22 mouse cellular contexts compared by ENCODE assay signal in the genomic region with DNA sequence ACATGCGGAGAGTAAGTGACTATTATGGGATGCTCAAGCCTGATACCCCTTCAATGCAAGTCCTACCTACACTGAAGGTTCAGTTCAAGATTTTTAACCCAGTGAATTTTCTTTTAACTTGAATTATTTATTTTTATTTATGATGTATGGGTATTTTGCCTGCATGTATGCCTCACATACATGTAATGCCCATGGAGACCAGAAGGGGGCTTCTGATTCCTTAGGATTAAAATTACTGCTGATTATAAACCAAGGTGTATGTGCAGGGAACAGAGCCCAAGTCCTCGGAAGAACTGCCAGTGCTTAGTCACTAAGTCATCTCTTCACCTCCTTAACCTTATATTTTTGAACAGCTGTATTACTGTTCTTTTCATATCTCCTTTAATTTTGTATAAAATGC.
DNase-seq lines count a peak whose midpoint lies in the region; ATAC-seq and TF ChIP-seq lines count a peak whose summit lies in the region.
"Had no signal": no experiment of that assay in that cellular context is flagged by ENCODE, and none has a peak within 500 bp of the region (broad histone marks: within the 10 kb centered on the region; RNA-seq: fewer than 3 reads in every experiment).

No protein-coding gene starts in this region.

- intact Hi-C loops in heart, adult 2 months (cut with DNase I) = no loop called here

- TF ChIP-seq POLR2A in heart, adult 2 months (IDR thresholded peaks at IDR 0.05; ENCODE audit: insufficient read depth, low read depth, low read length) = no peak
- no peak for TF ChIP-seq POLR2A in lung, adult 2 months (IDR thresholded peaks at IDR 0.05; ENCODE audit: borderline replicate concordance, extremely low read depth, low read depth, low read length)
- TF ChIP-seq POLR2A in MEL (IDR thresholded peaks at IDR 0.05; ENCODE audit: control insufficient read depth in 1 of 2, insufficient read depth in 1 of 2, low read depth in 1 of 2, low read length in 2 of 2, poor library complexity in 1 of 2) = no peak

- TF ChIP-seq CTCF in heart, adult 2 months (IDR thresholded peaks at IDR 0.05) = peak; percentile 50
- TF ChIP-seq CTCF in lung, adult 2 months (IDR thresholded peaks at IDR 0.05; ENCODE audit: insufficient read depth, low read length) = no peak
- TF ChIP-seq CTCF in MEL (IDR thresholded peaks at IDR 0.05 in 2 of 3, conservative IDR thresholded peaks at IDR 0.05 in 1 of 3; ENCODE audit: control insufficient read depth in 1 of 3, insufficient read depth in 1 of 3, low read depth in 2 of 3, low read length in 3 of 3, poor library complexity in 1 of 3, severe bottlenecking in 1 of 3) = peak in 2 of 3 experiments; percentile 52 to 59; a peak in 4 of 6 replicates

- H3K79me2 ChIP-seq in heart, adult 2 months (replicated peaks; ENCODE audit: control insufficient read depth, insufficient read depth, low read length) = no peaks in the 10 kb centered on the region
- H3K79me2 ChIP-seq in MEL (ENCODE audit: control insufficient read depth, insufficient read depth, low read length, poor library complexity) = no peaks in the 10 kb centered on the region

- ATAC-seq in erythroid progenitor cell, adult 5-6 weeks (replicated peaks; ENCODE audit: low FRiP score, poor library complexity, severe bottlenecking) = no peak
- ATAC-seq: forebrain, embryonic 16.5 days; intestine, embryonic 16.5 days had no signal

- no peak for DNase-seq in heart, adult 2 months
- DNase-seq in heart, adult 18-20 months = no peak
- peak; percentile 26 for DNase-seq in lung, postnatal 36 days
- DNase-seq in lung, adult 2 months = no peak
- DNase-seq in MEL (ENCODE audit: low read depth, low spot score) = peak; percentile 49
- DNase-seq in induced T-regulatory cell, adult 2 months (ENCODE audit: low read depth) = peak; percentile 33
- no peak for DNase-seq in T-cell, adult 2 months (ENCODE audit: low spot score)
- DNase-seq: adrenal gland, adult 8-10 months; cerebellum, adult 9-11 months; layer of hippocampus, postnatal 36 days; lung, embryonic 14.5 days; right cerebral cortex, adult 18-20 months had no signal

- H3K9ac ChIP-seq in heart, adult 2 months (ENCODE audit: low read depth, low read length) = no peak overlapping the region
- H3K9ac ChIP-seq in MEL (ENCODE audit: control insufficient read depth, low read depth, low read length, poor library complexity, severe bottlenecking) = no peak overlapping the region
- H3K9ac ChIP-seq: embryonic facial prominence, embryonic 13.5 days; heart, embryonic 13.5 days; hindbrain, embryonic 13.5 days; kidney, embryonic 15.5 days; limb, embryonic 15.5 days; lung, embryonic 14.5 days; midbrain, embryonic 12.5 days; neural tube, embryonic 12.5 days had no signal

- H3K9me3 ChIP-seq in MEL (replicated peaks; ENCODE audit: insufficient read depth, low read length) = no peaks in the 10 kb centered on the region
- H3K9me3 ChIP-seq: embryonic facial prominence, embryonic 13.5 days; hindbrain, embryonic 13.5 days; kidney, embryonic 15.5 days; limb, embryonic 15.5 days; midbrain, embryonic 12.5 days; neural tube, embryonic 12.5 days had no signal

- no peaks in the 10 kb centered on the region for H3K36me3 ChIP-seq in heart, adult 2 months (ENCODE audit: control insufficient read depth, insufficient read depth, low read length)
- no peaks in the 10 kb centered on the region for H3K36me3 ChIP-seq in MEL (ENCODE audit: control insufficient read depth in 1 of 2, insufficient read depth in 2 of 2, low read length in 2 of 2)
- H3K36me3 ChIP-seq: embryonic facial prominence, embryonic 13.5 days; heart, embryonic 13.5 days; hindbrain, embryonic 13.5 days; kidney, embryonic 15.5 days; limb, embryonic 15.5 days; midbrain, embryonic 12.5 days; neural tube, embryonic 12.5 days had no signal

- peak; percentile 65 for TF ChIP-seq RAD21 in MEL (IDR thresholded peaks at IDR 0.05; ENCODE audit: low read depth, low read length)

- H3K27ac ChIP-seq in heart, adult 2 months = no peak overlapping the region
- no peak overlapping the region for H3K27ac ChIP-seq in MEL (ENCODE audit: control insufficient read depth, low read depth, low read length)
- H3K27ac ChIP-seq: embryonic facial prominence, embryonic 13.5 days; heart, embryonic 13.5 days; hindbrain, embryonic 13.5 days; kidney, embryonic 15.5 days; limb, embryonic 15.5 days; midbrain, embryonic 12.5 days; neural tube, embryonic 12.5 days had no signal

- no peak for TF ChIP-seq EP300 in heart, adult 2 months (IDR thresholded peaks at IDR 0.05; ENCODE audit: insufficient read depth, low read depth, low read length)
- no peak for TF ChIP-seq EP300 in MEL (IDR thresholded peaks at IDR 0.05; ENCODE audit: low read depth in 1 of 2, low read length in 2 of 2)

- no peaks in the 10 kb centered on the region for H3K27me3 ChIP-seq in heart, adult 2 months (ENCODE audit: control insufficient read depth, insufficient read depth, low read length)
- H3K27me3 ChIP-seq in MEL (ENCODE audit: control insufficient read depth in 1 of 2, insufficient read depth in 2 of 2, low read length in 2 of 2) = no peaks in the 10 kb centered on the region
- H3K27me3 ChIP-seq: embryonic facial prominence, embryonic 13.5 days; heart, embryonic 13.5 days; hindbrain, embryonic 13.5 days; kidney, embryonic 15.5 days; limb, embryonic 15.5 days; midbrain, embryonic 12.5 days; neural tube, embryonic 12.5 days had no signal

- H3K4me3 ChIP-seq in heart, adult 2 months = no peak overlapping the region
- no peak overlapping the region for H3K4me3 ChIP-seq in lung, adult 2 months (replicated peaks; ENCODE audit: extremely low read depth, low read depth, low read length)
- H3K4me3 ChIP-seq in MEL (ENCODE audit: control insufficient read depth in 1 of 2, insufficient read depth in 1 of 2, low read depth in 2 of 2, low read length in 2 of 2) = no peak overlapping the region
- H3K4me3 ChIP-seq: embryonic facial prominence, embryonic 13.5 days; heart, embryonic 13.5 days; hindbrain, embryonic 13.5 days; kidney, embryonic 15.5 days; limb, embryonic 15.5 days; midbrain, embryonic 12.5 days; neural tube, embryonic 12.5 days had no signal

- H3K4me1 ChIP-seq in heart, adult 2 months (ENCODE audit: control insufficient read depth, insufficient read depth, low read length) = no peaks in the 10 kb centered on the region; the same call in 1 of the 2 replicates
- H3K4me1 ChIP-seq in lung, adult 2 months (ENCODE audit: control insufficient read depth, insufficient read depth, low read length) = no peaks in the 10 kb centered on the region
- no peaks in the 10 kb centered on the region for H3K4me1 ChIP-seq in MEL (ENCODE audit: control insufficient read depth in 1 of 2, insufficient read depth in 2 of 2, low read length in 2 of 2)
- H3K4me1 ChIP-seq: embryonic facial prominence, embryonic 13.5 days; heart, embryonic 13.5 days; hindbrain, embryonic 13.5 days; kidney, embryonic 15.5 days; limb, embryonic 15.5 days; midbrain, embryonic 12.5 days; neural tube, embryonic 12.5 days had no signal

- 97% methylated on average over 2 of the region's 2 CpGs for WGBS in heart, adult 2 months
- 95% methylated on average over 2 of the region's 2 CpGs for WGBS in lung, adult 2 months

TF ChIP-seq in MEL, 35 proteins besides CTCF, POLR2A, EP300 and RAD21:
- TF ChIP-seq UBTF (IDR thresholded peaks at IDR 0.05; ENCODE audit: borderline replicate concordance, insufficient read depth, low read depth, low read length) (no peak), ETS1 (IDR thresholded peaks at IDR 0.05; ENCODE audit: low read depth, low read length) (no peak), MAX (IDR thresholded peaks at IDR 0.05; ENCODE audit: low read length) (no peak), MXI1 (IDR thresholded peaks at IDR 0.05; ENCODE audit: low read depth, low read length) (no peak), GATA1 (IDR thresholded peaks at IDR 0.05; ENCODE audit: low read depth, low read length) (no peak), TCF12 (IDR thresholded peaks at IDR 0.05; ENCODE audit: low read depth, low read length) (no peak), RCOR1 (IDR thresholded peaks at IDR 0.05; ENCODE audit: low read depth, low read length) (no peak), POLR2AphosphoS5 (IDR thresholded peaks at IDR 0.05; ENCODE audit: borderline replicate concordance, low read depth, low read length) (no peak), ZC3H11A (IDR thresholded peaks at IDR 0.05; ENCODE audit: low read depth, low read length) (peak; percentile 35; the same call in 1 of the 2 replicates), ZNF384 (IDR thresholded peaks at IDR 0.05; ENCODE audit: low read depth, low read length) (no peak), GABPA (IDR thresholded peaks at IDR 0.05; ENCODE audit: low read depth, low read length) (no peak), SMC3 (IDR thresholded peaks at IDR 0.05; ENCODE audit: low read depth, low read length) (peak; percentile 67), USF2 (IDR thresholded peaks at IDR 0.05; ENCODE audit: borderline replicate concordance in 1 of 2, insufficient read depth in 1 of 2, low read depth in 1 of 2, low read length in 2 of 2) (no peak), KAT2A (conservative IDR thresholded peaks at IDR 0.05; ENCODE audit: low read depth, low read length) (no peak), MEF2A (IDR thresholded peaks at IDR 0.05; ENCODE audit: extremely low read depth, insufficient replicate concordance, low read depth, low read length, poor library complexity, severe bottlenecking) (no peak), ELF1 (IDR thresholded peaks at IDR 0.05; ENCODE audit: low read depth, low read length) (no peak), MAFK (IDR thresholded peaks at IDR 0.05; ENCODE audit: borderline replicate concordance, low read depth, low read length) (no peak)

Comparison
In these comparisons a context has a peak if more than half of its experiments do, and no peak if none do; other contexts are left out.
1. DNase-seq: peak in lung, postnatal 36 days (single experiment), MEL (single experiment) and induced T-regulatory cell, adult 2 months (single experiment); none in heart, adult 2 months (0 of 2), heart, adult 18-20 months (0 of 2), lung, adult 2 months (single experiment) and T-cell, adult 2 months (single experiment).